Mouse (Mus musculus): ENCODE data around the gene Cbfa2t3. TPM values are rescaled to one million over a fixed set of nuclear protein-coding genes. Genes with fewer than 3 reads are reported as not detected.
A peak's percentile ranks its signal among the peaks of the same experiment; 100 is the strongest.

The Cbfa2t3 gene
- polyA plus RNA-seq, 1 experiment from 2014 or later: 4.2 TPM

DNA sequence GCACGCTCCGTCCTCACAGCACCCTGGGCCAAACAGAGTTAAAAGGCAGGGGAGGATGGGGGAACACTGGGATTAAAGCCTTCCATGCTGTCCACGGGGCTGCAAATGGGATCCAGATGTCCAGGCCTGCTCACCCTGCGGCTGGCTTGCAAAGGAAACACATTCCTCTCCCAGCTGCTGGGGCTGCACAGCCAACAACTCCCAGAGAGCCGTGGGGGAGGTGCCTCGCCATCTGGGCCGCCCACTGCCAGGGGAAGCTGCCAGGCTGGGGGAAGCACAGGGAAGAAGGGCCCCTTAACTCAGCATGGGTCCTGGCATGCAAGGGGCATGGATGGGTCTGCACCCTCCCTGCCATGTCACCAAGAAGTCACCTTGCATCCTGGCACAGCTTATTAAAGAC lies 37.8 kb downstream of the Cbfa2t3 start:
- Histone ChIP-seq H3K4me2 (0 out of 2 replicates have a peak overlapping the region, but pooled peaks have one; percentile 4), H3K4me1 (replicated peaks) (peaks cover 59% of the 10 kb centered on the region)

DNA sequence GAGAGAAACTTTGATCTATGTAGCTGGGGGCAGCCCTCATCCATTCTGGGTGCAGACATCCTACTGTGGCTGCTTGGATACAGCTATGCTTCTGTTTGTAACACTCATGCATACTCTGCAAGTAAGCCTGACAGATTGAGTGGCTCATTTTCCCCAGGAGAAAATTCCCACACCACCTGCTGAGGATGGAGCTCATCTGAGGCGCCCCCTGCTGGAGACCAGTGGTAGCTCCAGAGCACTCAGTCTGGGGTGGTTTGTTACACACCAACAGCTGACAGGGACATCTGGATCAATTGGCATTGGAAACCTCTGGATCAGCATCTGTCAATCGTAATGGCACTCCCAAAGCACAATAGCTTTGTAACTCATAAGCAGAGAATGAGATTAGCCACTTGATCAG lies 38.9 kb downstream of the Cbfa2t3 start:
- no peaks in the 10 kb centered on the region for H3K9me3 ChIP-seq (replicated peaks)
- no peak for ATAC-seq (replicated peaks; ENCODE audit: insufficient number of reproducible peaks, insufficient read depth, low FRiP score, low read depth)
- no peak overlapping the region for H3K4me2 ChIP-seq
- H3K27ac ChIP-seq: no peak overlapping the region
- peaks cover 59% of the 10 kb centered on the region for H3K4me1 ChIP-seq (replicated peaks)
- no peaks in the 10 kb centered on the region for H3K27me3 ChIP-seq
- WGBS: 79% methylated on average over 2 of the region's 2 CpGs
- no peaks in the 10 kb centered on the region for H3K36me3 ChIP-seq
- no peak overlapping the region for H3K9ac ChIP-seq
- H3K4me3 ChIP-seq: no peak overlapping the region

More for the DNA sequence above, 37.8 kb downstream of the Cbfa2t3 start:
- Histone ChIP-seq H3K9me3 (replicated peaks) (no peaks in the 10 kb centered on the region), H3K27ac (peak overlapping the region; percentile 50), H3K9ac (no peak overlapping the region), H3K4me3 (no peak overlapping the region), H3K36me3 (no peaks in the 10 kb centered on the region), H3K27me3 (no peaks in the 10 kb centered on the region)
- ATAC-seq (replicated peaks; ENCODE audit: insufficient number of reproducible peaks, insufficient read depth, low FRiP score, low read depth): peak; percentile 52
- 25% methylated on average over 7 of the region's 7 CpGs for WGBS

DNA sequence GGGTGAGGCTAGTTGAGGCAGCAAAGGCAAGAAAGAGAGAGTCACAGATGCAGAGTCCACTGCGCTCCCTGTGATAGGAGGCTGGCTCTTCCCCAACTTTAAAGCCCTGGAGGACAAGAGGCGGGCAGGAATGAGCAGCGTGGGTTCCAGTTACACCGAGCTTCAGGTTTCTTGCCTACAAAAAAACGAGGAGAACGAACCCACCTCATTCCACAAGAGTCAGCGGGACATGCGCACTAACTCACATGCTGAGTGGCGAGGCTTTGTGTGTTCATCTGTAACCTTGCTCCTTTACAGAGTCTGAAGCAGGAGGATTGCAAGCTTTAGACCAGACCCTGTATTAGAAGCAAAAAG lies 40.1 kb downstream of the Cbfa2t3 start:
- Histone ChIP-seq H3K27me3 (no peaks in the 10 kb centered on the region), H3K9me3 (replicated peaks) (no peaks in the 10 kb centered on the region), H3K4me1 (replicated peaks) (peaks cover 60% of the 10 kb centered on the region), H3K36me3 (no peaks in the 10 kb centered on the region), H3K4me2 (no peak overlapping the region), H3K27ac (no peak overlapping the region), H3K4me3 (no peak overlapping the region), H3K9ac (no peak overlapping the region)
- ATAC-seq (replicated peaks; ENCODE audit: insufficient number of reproducible peaks, insufficient read depth, low FRiP score, low read depth): no peak
- WGBS: 77% methylated on average over 9 of the region's 9 CpGs

DNA sequence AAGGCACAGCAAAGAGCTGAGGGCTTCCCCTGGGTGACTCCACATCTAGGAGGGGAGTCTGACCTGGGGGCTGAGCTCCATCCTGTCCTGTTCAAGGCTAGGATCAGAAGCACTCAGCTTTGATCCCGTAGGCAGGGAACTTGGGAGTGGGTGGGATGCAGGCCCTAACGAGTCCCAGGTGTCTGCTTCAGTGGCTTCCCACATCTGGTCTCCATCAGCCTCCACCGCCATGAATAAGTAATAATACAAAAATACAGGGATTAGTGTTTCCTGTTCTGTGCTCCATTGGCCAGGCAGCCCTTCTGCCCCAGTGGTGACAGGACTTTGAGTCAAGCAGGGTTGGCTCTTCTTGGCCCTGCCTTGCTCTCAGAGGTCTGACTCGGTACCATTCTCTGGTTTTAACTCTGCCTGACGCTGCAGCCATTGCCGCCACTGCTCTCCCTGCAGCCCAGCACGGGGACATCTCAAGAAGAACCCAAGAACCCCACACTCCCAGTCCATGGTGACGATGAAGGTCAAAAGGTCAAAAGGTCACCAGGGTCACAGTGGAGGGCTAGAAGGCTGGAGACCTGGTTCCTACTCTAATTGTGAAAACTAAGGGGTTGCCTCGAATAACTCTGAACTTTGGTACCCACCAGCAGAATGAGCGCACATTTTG lies 40.6 kb downstream of the Cbfa2t3 start:
- Histone ChIP-seq H3K4me1 (replicated peaks) (peaks cover 60% of the 10 kb centered on the region), H3K4me3 (no peak overlapping the region), H3K9ac (no peak overlapping the region), H3K9me3 (replicated peaks) (no peaks in the 10 kb centered on the region), H3K36me3 (no peaks in the 10 kb centered on the region), H3K4me2 (no peak overlapping the region), H3K27me3 (no peaks in the 10 kb centered on the region), H3K27ac (no peak overlapping the region)
- ATAC-seq (replicated peaks; ENCODE audit: insufficient number of reproducible peaks, insufficient read depth, low FRiP score, low read depth): no peak
- WGBS: 74% methylated on average over 10 of the region's 10 CpGs

DNA sequence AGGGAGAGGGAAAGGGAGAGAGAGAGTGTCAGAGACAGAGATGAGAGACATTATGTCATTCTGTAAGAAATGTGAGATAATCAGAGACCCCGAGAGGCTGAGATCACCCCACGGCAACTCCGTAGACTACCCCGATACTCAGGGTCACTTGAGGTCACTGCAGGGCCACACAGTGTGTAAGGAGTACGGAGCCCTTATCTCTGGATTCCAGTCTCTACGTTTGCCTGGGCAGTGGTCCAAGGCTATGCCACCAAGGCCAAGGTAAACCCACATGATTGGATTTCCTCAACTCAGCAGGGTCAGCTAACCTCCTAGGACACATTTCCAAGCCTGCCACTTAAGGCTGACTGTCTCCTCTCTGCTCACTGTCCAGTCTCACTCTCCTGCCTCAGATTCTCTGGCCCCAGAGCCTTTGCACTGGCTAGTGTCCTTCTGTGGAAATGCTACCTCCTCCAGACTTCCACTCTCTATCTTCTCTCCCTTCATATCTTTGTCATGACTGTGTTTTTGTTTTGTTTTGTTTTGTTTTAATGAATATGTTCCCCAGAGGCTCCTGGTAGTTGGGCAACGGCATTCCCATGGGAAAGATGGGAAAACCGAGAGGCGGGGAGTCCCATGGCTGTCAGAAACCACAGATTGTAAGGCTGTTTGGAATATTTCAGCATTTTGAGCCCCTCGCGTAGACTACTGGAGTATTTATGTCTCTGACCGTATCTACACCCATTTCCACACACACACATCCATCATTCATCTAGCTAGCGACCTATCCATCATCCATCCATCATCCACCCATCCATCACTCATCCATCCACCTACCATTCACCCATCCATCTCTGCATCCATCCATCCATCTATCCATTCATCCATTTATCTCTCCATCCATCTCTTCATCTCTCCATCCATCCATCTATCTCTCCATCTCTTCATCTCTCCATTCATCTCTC lies 42.6 kb downstream of the Cbfa2t3 start:
- H3K4me2 ChIP-seq: no peak overlapping the region

DNA sequence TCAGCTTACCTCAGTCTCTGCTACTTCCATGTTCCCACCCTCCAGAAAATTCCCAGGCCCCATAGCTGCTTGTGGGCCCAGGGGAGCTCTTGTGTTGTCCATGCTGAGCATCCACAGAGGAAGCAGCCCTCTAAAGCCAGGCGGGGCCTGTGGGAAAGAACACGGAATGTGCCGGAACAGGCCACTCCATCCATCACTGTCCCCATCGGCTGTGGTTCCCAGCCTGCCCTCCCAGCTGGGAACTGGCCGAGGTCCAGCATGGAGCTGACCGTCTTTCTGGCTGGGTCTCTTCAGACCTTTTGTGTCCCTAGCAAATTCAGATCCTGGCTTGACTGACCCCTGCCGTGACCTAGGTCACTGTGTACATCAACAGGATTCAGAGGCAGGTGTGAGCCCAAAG lies 44.1 kb downstream of the Cbfa2t3 start:
- peak overlapping the region; percentile 14; the same call in 1 of the 2 replicates for H3K27ac ChIP-seq
- no peaks in the 10 kb centered on the region for H3K36me3 ChIP-seq
- H3K4me2 ChIP-seq: no peak overlapping the region
- 0 out of 2 replicates have a peak, but pooled peaks cover 5% of the 10 kb centered on the region for H3K27me3 ChIP-seq
- no peak for ATAC-seq (replicated peaks; ENCODE audit: insufficient number of reproducible peaks, insufficient read depth, low FRiP score, low read depth)
- H3K4me1 ChIP-seq (replicated peaks): peaks cover 51% of the 10 kb centered on the region
- no peak overlapping the region for H3K4me3 ChIP-seq
- no peaks in the 10 kb centered on the region for H3K9me3 ChIP-seq (replicated peaks)
- no peak overlapping the region for H3K9ac ChIP-seq
- 41% methylated on average over 7 of the region's 7 CpGs for WGBS

More for the DNA sequence above, 42.6 kb downstream of the Cbfa2t3 start:
- H3K9ac ChIP-seq: no peak overlapping the region
- peak overlapping the region; percentile 17; the same call in 1 of the 2 replicates for H3K27ac ChIP-seq
- H3K36me3 ChIP-seq: no peaks in the 10 kb centered on the region
- H3K9me3 ChIP-seq (replicated peaks): no peaks in the 10 kb centered on the region
- no peak overlapping the region for H3K4me3 ChIP-seq
- peaks cover 57% of the 10 kb centered on the region for H3K4me1 ChIP-seq (replicated peaks)
- ATAC-seq (replicated peaks; ENCODE audit: insufficient number of reproducible peaks, insufficient read depth, low FRiP score, low read depth): peak; percentile 53
- H3K27me3 ChIP-seq: 0 out of 2 replicates have a peak, but pooled peaks cover 3% of the 10 kb centered on the region
- 49% methylated on average over 13 of the region's 13 CpGs for WGBS

DNA sequence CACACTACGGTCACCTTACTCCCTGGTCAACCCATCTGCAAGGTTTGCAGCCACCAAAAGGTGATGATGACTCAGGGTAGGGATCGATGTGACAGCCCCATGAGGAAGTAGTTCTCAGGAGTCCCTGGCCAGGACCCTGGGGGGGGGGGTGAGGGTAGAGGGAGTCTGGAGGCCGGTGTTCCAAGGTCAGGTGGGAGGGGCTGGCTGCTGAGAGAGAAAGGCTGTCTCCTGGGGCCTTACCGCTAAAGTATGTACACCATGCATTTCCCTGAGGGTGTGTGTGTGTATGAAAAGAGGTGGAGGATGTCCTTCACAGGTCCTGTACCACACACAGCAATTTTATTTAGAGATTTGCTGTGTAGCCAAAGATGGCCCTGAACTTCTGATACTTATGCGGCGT lies 46.3 kb downstream of the Cbfa2t3 start:
- no peak overlapping the region for H3K4me2 ChIP-seq
- 57% methylated on average over 6 of the region's 6 CpGs for WGBS
- peaks cover 41% of the 10 kb centered on the region for H3K4me1 ChIP-seq (replicated peaks)
- no peaks in the 10 kb centered on the region for H3K9me3 ChIP-seq (replicated peaks)
- no peak overlapping the region for H3K27ac ChIP-seq
- H3K27me3 ChIP-seq: 0 out of 2 replicates have a peak, but pooled peaks cover 5% of the 10 kb centered on the region
- no peak for ATAC-seq (replicated peaks; ENCODE audit: insufficient number of reproducible peaks, insufficient read depth, low FRiP score, low read depth)
- H3K36me3 ChIP-seq: no peaks in the 10 kb centered on the region
- H3K9ac ChIP-seq: no peak overlapping the region
- H3K4me3 ChIP-seq: no peak overlapping the region

DNA sequence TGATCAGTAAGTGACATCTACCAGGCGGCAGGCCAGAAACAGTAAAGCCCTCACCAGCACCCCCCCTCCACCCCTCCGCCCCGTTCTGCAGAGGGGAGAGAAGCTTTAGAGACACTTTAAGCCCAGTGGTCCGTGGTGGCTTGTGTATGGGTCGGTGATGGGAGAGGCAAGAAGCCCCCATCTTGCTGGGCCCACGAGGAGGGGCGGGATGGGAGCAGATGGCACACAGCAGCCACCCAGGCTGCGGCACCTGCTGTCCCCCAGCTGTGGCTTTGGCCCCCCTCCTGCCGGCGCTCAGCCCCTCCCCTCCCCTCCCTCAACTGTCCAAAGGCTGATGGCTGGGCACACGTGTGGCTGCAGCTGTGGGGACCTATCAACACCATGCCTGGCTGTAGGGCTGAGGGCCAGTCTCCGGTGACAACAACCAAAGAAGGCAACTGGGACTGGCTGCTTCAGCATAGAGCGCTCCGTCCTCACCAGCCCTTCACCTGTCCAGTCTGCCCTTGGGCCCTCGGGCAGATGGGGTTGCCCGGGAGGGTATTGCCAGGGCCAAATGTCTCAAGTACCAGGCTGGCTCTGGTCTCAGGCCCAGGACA lies 47.5 kb downstream of the Cbfa2t3 start:
- 62% methylated on average over 16 of the region's 16 CpGs for WGBS
- H3K4me3 ChIP-seq: no peak overlapping the region
- H3K36me3 ChIP-seq: no peaks in the 10 kb centered on the region
- H3K4me1 ChIP-seq (replicated peaks): peaks cover 46% of the 10 kb centered on the region
- no peaks in the 10 kb centered on the region for H3K9me3 ChIP-seq (replicated peaks)
- H3K4me2 ChIP-seq: no peak overlapping the region
- H3K27ac ChIP-seq: no peak overlapping the region
- 0 out of 2 replicates have a peak, but pooled peaks cover 5% of the 10 kb centered on the region for H3K27me3 ChIP-seq
- no peak for ATAC-seq (replicated peaks; ENCODE audit: insufficient number of reproducible peaks, insufficient read depth, low FRiP score, low read depth)
- H3K9ac ChIP-seq: no peak overlapping the region

DNA sequence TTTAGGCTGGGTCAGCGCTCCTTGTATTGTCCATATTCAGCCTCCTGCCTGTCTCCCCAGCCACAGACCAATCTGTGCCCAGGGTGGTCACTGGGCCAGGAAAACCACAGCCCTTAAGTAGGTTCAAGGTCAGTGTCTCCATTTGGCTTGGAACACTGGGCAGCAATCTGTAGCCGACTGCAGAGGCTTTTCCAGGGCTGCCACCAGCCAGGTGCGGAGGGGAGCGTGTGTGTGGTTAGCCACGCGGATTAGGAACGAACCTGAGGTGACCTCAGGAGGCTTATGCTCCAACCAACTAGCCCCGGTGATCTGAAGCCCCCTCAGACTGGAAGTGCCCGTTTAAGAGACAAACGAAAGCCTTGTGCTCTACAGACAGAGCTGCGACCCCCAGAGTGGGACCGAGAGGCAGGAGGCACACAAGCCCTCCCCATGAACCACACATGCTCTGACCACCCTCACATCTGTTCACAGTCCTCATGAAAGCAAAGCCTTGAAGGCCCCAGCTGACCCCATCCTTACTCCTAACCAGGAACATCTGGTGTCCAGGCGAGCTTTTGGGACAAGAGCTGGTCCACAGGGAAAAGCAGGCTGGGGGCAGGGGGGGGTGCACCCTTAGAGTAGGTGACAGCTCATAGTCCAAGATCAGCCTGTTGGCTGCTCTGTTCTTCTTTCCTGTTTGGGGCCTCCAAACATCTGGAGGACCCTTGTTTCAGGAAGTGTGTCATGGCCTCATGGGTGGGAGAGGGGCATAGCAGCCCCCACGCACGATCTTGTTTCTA lies 50.5 kb downstream of the Cbfa2t3 start:
- 76% methylated on average over 15 of the region's 15 CpGs for WGBS
- H3K4me3 ChIP-seq: no peak overlapping the region
- H3K9ac ChIP-seq: no peak overlapping the region
- 0 out of 2 replicates have a peak, but pooled peaks cover 5% of the 10 kb centered on the region for H3K27me3 ChIP-seq
- no peak overlapping the region for H3K4me2 ChIP-seq
- peaks cover 26% of the 10 kb centered on the region for H3K4me1 ChIP-seq (replicated peaks)
- no peaks in the 10 kb centered on the region for H3K36me3 ChIP-seq
- H3K9me3 ChIP-seq (replicated peaks): no peaks in the 10 kb centered on the region
- ATAC-seq (replicated peaks; ENCODE audit: insufficient number of reproducible peaks, insufficient read depth, low FRiP score, low read depth): no peak
- H3K27ac ChIP-seq: no peak overlapping the region

DNA sequence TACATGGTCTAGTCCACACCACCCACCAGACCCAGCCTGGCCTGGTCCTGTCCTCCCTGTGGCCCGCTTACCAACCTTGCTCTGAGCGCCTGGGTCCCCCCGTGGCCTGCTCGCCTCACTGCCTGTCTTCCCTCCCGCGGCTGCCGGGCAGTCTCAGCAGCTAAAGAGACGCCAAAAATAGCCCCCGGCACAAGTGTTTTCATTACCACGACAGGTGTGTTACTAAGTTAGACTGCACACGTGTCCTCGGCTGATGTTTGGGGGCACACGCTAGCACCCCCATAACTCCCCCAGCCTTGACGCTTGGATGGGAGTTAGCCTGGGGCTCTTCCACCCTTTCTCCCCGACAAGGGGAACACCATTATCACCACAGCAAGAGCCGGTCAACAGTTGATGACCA lies 52.6 kb downstream of the Cbfa2t3 start:
- Histone ChIP-seq H3K4me3 (no peak overlapping the region), H3K9me3 (replicated peaks) (no peaks in the 10 kb centered on the region), H3K9ac (no peak overlapping the region), H3K27me3 (0 out of 2 replicates have a peak, but pooled peaks cover 3% of the 10 kb centered on the region), H3K27ac (no peak overlapping the region), H3K36me3 (no peaks in the 10 kb centered on the region), H3K4me1 (replicated peaks) (peaks cover 30% of the 10 kb centered on the region), H3K4me2 (peak overlapping the region; percentile 3; the same call in 1 of the 2 replicates)
- WGBS: 53% methylated on average over 16 of the region's 16 CpGs
- no peak for ATAC-seq (replicated peaks; ENCODE audit: insufficient number of reproducible peaks, insufficient read depth, low FRiP score, low read depth)

Measured in heart, embryonic 15.5 days (tissue).